Mouse (Mus musculus): ENCODE results near the gene Jph4. TPM values are rescaled to one million over a fixed set of nuclear protein-coding genes. Genes with fewer than 3 reads are reported as not detected.

Gene Jph4
- polyA plus RNA-seq, 1 experiment from 2014 or later: 13.8 TPM

GRCm38 (mm10) chr14:55071756-55072155, 45.0 kb downstream of the Jph4 start:
- ATAC-seq (ENCODE audit: low FRiP score, low read depth): no peak
- WGBS: 21% methylated on average over 19 of the region's 19 CpGs
- no peaks in the 10 kb centered on the region for H3K9me3 ChIP-seq
- no peak overlapping the region for H3K4me3 ChIP-seq
- H3K27me3 ChIP-seq (replicated peaks): peaks cover 6% of the 10 kb centered on the region; the same call in 1 of the 2 replicates
- H3K4me1 ChIP-seq: peaks cover 14% of the 10 kb centered on the region
- H3K27ac ChIP-seq: no peak overlapping the region
- peaks cover 79% of the 10 kb centered on the region for H3K36me3 ChIP-seq
- H3K9ac ChIP-seq: no peak overlapping the region
- H3K4me2 ChIP-seq (replicated peaks): no peak overlapping the region

GRCm38 (mm10) chr14:55066042-55066441, 50.7 kb downstream of the Jph4 start:
- H3K36me3 ChIP-seq: peaks cover 86% of the 10 kb centered on the region
- no peak overlapping the region for H3K9ac ChIP-seq
- peaks cover 19% of the 10 kb centered on the region for H3K4me1 ChIP-seq
- H3K9me3 ChIP-seq: no peaks in the 10 kb centered on the region
- no peak overlapping the region for H3K4me3 ChIP-seq
- no peaks in the 10 kb centered on the region for H3K27me3 ChIP-seq (replicated peaks)
- ATAC-seq (ENCODE audit: low FRiP score, low read depth): no peak
- H3K4me2 ChIP-seq (replicated peaks): no peak overlapping the region
- no peak overlapping the region for H3K27ac ChIP-seq
- 93% methylated on average over 8 of the region's 8 CpGs for WGBS

- ATAC-seq (ENCODE audit: low FRiP score, low read depth): no peak
- Histone ChIP-seq H3K27ac (no peak overlapping the region), H3K4me1 (peaks cover 21% of the 10 kb centered on the region), H3K27me3 (replicated peaks) (no peaks in the 10 kb centered on the region), H3K4me3 (no peak overlapping the region), H3K36me3 (peaks cover 81% of the 10 kb centered on the region), H3K9ac (no peak overlapping the region), H3K4me2 (replicated peaks) (no peak overlapping the region), H3K9me3 (no peaks in the 10 kb centered on the region)
- WGBS: 88% methylated on average over 13 of the region's 13 CpGs
These were observed 51.3 kb downstream of the Jph4 start for GRCm38 (mm10) chr14:55065391-55065790.

- Histone ChIP-seq H3K36me3 (peaks cover 74% of the 10 kb centered on the region), H3K27ac (no peak overlapping the region), H3K4me2 (replicated peaks) (no peak overlapping the region), H3K27me3 (replicated peaks) (no peaks in the 10 kb centered on the region), H3K4me1 (peaks cover 21% of the 10 kb centered on the region), H3K4me3 (no peak overlapping the region), H3K9me3 (no peaks in the 10 kb centered on the region), H3K9ac (no peak overlapping the region)
- no peak for ATAC-seq (ENCODE audit: low FRiP score, low read depth)
- WGBS: 80% methylated on average over 35 of the region's 35 CpGs
These were observed 52.0 kb downstream of the Jph4 start for GRCm38 (mm10) chr14:55064481-55065370.

- WGBS: 84% methylated on average over 22 of the region's 22 CpGs
- no peak overlapping the region for H3K27ac ChIP-seq
- H3K27me3 ChIP-seq (replicated peaks): no peaks in the 10 kb centered on the region
These were observed 53.0 kb downstream of the Jph4 start for GRCm38 (mm10) chr14:55063581-55064381.

GRCm38 (mm10) chr14:55063117-55063516, 53.6 kb downstream of the Jph4 start:
- 73% methylated on average over 5 of the region's 5 CpGs for WGBS
- Histone ChIP-seq H3K4me1 (peaks cover 21% of the 10 kb centered on the region), H3K27ac (no peak overlapping the region), H3K4me2 (replicated peaks) (peak overlapping the region; percentile 40; the same call in 1 of the 2 replicates), H3K9me3 (no peaks in the 10 kb centered on the region), H3K36me3 (peaks cover 58% of the 10 kb centered on the region), H3K9ac (peak overlapping the region; percentile 30; the same call in 1 of the 2 replicates), H3K4me3 (no peak overlapping the region), H3K27me3 (replicated peaks) (no peaks in the 10 kb centered on the region)
- ATAC-seq (ENCODE audit: low FRiP score, low read depth): no peak

More at GRCm38 (mm10) chr14:55063581-55064381, 53.0 kb downstream of the Jph4 start:
- ATAC-seq (ENCODE audit: low FRiP score, low read depth): no peak
- Histone ChIP-seq H3K9me3 (no peaks in the 10 kb centered on the region), H3K9ac (no peak overlapping the region), H3K4me1 (peaks cover 21% of the 10 kb centered on the region), H3K4me2 (replicated peaks) (no peak overlapping the region), H3K4me3 (no peak overlapping the region), H3K36me3 (peaks cover 65% of the 10 kb centered on the region)

GRCm38 (mm10) chr14:55062626-55063025, 54.1 kb downstream of the Jph4 start:
- no peak overlapping the region for H3K4me3 ChIP-seq
- peaks cover 53% of the 10 kb centered on the region for H3K36me3 ChIP-seq
- H3K4me2 ChIP-seq (replicated peaks): peak overlapping the region; percentile 40
- peak overlapping the region; percentile 30; the same call in 1 of the 2 replicates for H3K9ac ChIP-seq
- WGBS: 15% methylated on average over 17 of the region's 17 CpGs
- H3K27ac ChIP-seq: no peak overlapping the region; the same call in 1 of the 2 replicates
- H3K4me1 ChIP-seq: peaks cover 21% of the 10 kb centered on the region
- peak; percentile 67 for ATAC-seq (ENCODE audit: low FRiP score, low read depth)
- no peaks in the 10 kb centered on the region for H3K27me3 ChIP-seq (replicated peaks)
- H3K9me3 ChIP-seq: no peaks in the 10 kb centered on the region

GRCm38 (mm10) chr14:55061845-55062244, 54.9 kb downstream of the Jph4 start:
- Histone ChIP-seq H3K27ac (no peak overlapping the region), H3K4me2 (replicated peaks) (no peak overlapping the region), H3K4me1 (peaks cover 21% of the 10 kb centered on the region), H3K9me3 (no peaks in the 10 kb centered on the region), H3K27me3 (replicated peaks) (no peaks in the 10 kb centered on the region), H3K9ac (no peak overlapping the region), H3K36me3 (peaks cover 46% of the 10 kb centered on the region), H3K4me3 (no peak overlapping the region)
- no peak for ATAC-seq (ENCODE audit: low FRiP score, low read depth)
- 36% methylated on average over 7 of the region's 7 CpGs for WGBS

GRCm38 (mm10) chr14:55059931-55060330, 56.8 kb downstream of the Jph4 start:
- no peak overlapping the region for H3K27ac ChIP-seq
- no peak overlapping the region for H3K4me3 ChIP-seq
- H3K36me3 ChIP-seq: peaks cover 27% of the 10 kb centered on the region
- no peak overlapping the region for H3K4me2 ChIP-seq (replicated peaks)
- H3K9ac ChIP-seq: no peak overlapping the region
- no peaks in the 10 kb centered on the region for H3K27me3 ChIP-seq (replicated peaks)
- no peaks in the 10 kb centered on the region for H3K9me3 ChIP-seq
- ATAC-seq (ENCODE audit: low FRiP score, low read depth): no peak
- peaks cover 21% of the 10 kb centered on the region for H3K4me1 ChIP-seq
- WGBS: 71% methylated on average over 5 of the region's 5 CpGs

GRCm38 (mm10) chr14:55059009-55059408, 57.7 kb downstream of the Jph4 start:
- 82% methylated on average over 1 of the region's 1 CpGs for WGBS
- no peaks in the 10 kb centered on the region for H3K27me3 ChIP-seq (replicated peaks)
- no peak overlapping the region for H3K9ac ChIP-seq
- no peaks in the 10 kb centered on the region for H3K9me3 ChIP-seq
- H3K4me3 ChIP-seq: no peak overlapping the region
- peaks cover 26% of the 10 kb centered on the region for H3K4me1 ChIP-seq
- peaks cover 17% of the 10 kb centered on the region for H3K36me3 ChIP-seq
- no peak overlapping the region for H3K4me2 ChIP-seq (replicated peaks)
- ATAC-seq (ENCODE audit: low FRiP score, low read depth): no peak
- no peak overlapping the region for H3K27ac ChIP-seq
